Mouse (Mus musculus): ENCODE data around the gene Nfkbib.
A peak's percentile ranks its signal among the peaks of the same experiment; 100 is the strongest.

The Nfkbib gene

DNA sequence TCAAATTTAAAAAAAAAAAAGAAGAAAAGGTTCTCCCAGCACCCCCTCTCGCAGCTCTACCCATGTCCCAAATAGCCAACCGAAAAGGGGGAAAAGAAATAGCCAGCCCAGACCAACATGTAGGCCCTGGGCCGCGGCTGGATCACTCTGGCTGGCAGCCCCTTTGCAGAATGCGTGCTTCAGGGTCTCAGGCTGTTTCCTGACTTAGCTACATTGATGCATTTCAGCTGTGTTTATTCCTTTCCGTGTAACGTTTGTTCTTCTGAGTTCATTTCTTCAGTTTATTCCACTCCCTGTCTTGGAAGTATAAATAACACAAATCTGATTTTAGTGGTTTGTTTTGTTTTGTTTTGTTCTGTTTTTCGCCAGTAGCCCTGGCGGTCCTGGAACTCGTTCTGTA, 49.6 kb downstream of the Nfkbib start:
- no peak for DNase-seq (ENCODE audit: low spot score)

DNA sequence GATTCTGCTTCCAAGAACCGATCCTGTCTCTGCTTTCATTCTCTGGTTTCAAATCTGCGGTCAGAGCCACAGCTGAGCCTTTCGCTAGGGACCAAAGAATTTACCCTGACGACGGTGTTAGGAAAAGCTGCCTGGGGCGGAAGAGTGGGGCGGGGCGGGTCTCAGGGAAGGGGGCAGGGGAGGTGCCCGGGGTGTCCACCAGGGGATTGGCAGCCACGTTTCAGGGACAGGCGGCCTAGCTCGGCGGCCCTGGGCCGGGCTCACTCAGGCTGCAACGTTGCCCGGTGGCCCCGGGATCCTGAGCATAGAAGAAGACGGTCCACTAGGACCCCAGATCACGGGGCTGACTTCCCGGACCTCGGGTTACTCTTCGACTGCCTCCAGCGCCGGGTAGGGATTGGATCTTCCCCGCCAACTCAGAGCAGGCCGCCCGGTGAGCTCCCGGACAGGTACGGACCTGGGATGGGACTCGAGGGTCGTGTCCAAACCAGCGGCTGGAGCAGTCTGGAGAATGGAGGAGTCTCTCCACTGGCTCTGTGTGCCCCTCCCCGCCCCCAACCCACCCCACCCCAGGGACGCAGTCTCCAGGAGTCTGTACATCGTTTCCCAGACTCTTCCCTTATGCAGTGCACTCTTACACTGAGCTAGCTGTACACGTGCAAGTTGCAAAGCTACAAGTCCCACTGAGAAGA, 50.6 kb downstream of the Nfkbib start, which contains the start of gene Fbxo17:
Gene Fbxo17, plus strand, starts transcription at position 215 of the 692 bp plus-strand sequence.
- DNase-seq (ENCODE audit: low spot score) = peak; percentile 67

DNA sequence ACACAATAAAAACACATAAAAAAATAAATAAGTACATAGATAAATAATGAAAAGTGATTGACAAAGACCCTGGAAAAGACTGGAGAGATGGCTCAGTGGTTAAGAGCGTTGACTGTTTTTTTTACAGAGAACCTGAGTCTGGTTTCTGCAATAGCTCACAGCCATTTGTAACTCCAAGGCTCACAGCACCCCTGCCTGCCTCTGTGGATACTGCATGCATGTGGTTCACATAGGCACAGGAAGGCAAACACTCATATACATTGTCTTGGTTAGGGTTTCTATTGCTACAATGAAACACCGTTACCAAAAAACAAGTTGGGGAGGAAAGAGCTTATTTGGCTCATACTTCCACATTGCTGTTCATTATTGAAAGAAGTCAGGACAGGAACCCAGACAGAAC, 51.7 kb downstream of the Nfkbib start:
- no peak for DNase-seq (ENCODE audit: low spot score)

DNA sequence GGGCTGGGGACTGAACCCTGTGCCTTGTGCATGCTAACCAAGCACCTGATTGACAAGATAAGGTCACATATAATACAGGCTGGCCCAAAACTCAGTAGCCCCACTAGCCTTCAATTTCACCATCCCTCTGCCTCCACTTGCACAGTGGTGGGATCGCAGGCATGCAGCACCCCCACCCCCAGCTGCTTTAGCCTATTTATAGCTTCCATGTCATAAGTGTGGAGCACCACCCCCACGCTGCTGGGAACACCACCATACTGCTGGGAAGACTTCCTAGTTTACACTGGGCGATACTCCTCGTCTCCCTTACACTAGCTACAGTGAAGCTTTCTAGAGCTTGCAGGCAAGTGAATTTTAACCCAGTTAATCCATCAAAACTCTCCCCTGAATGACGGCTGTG, 52.6 kb downstream of the Nfkbib start:
- no peak for DNase-seq (ENCODE audit: low spot score)

DNA sequence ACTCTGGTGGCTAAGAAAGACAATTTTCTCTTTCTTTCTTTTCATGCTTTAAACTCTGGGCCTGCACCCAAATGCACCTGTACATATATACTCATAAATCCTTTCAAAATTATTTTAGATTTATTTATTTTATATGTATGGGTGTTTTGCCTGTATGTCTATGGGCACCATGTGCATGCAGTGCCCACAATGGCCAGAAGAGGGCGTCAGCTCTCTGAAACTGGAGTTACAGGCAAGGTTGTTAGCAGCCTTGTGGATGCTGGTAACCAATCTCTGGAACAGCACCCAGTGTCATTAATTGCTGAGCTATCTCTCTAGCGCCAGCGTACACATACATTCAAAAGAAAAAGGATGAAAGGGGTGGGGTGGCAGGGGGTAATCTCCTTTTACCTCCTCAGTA, 56.4 kb downstream of the Nfkbib start:
- DNase-seq (ENCODE audit: low spot score) = no peak

DNA sequence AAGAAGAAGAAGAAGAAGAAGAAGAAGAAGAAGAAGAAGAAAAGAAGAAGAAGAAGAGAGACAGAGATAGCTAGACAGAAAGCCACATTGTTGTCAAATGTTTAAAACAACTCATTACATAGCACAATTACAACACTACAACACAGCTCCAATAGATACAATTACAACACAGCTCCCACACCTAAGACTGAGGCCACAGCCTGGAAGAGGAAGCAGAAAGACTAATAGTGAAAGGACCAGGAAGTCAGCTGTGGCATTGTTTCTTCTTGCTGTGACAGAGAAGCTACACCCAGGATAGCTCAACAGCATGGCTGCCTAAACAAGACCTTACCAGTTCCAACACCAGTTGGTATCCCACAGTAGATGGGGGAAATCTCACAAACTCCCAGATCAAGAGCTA, 57.9 kb downstream of the Nfkbib start:
- DNase-seq (ENCODE audit: low spot score) = no peak

All from yolk sac, embryonic 10.5 days (tissue).